Mouse (Mus musculus): ENCODE data around the gene Pdrg1. TPM values are rescaled to one million over a fixed set of nuclear protein-coding genes. Genes with fewer than 3 reads are reported as not detected.

The Pdrg1 gene
- polyA plus RNA-seq, 1 experiment from 2014 or later, result 121 TPM

DNA sequence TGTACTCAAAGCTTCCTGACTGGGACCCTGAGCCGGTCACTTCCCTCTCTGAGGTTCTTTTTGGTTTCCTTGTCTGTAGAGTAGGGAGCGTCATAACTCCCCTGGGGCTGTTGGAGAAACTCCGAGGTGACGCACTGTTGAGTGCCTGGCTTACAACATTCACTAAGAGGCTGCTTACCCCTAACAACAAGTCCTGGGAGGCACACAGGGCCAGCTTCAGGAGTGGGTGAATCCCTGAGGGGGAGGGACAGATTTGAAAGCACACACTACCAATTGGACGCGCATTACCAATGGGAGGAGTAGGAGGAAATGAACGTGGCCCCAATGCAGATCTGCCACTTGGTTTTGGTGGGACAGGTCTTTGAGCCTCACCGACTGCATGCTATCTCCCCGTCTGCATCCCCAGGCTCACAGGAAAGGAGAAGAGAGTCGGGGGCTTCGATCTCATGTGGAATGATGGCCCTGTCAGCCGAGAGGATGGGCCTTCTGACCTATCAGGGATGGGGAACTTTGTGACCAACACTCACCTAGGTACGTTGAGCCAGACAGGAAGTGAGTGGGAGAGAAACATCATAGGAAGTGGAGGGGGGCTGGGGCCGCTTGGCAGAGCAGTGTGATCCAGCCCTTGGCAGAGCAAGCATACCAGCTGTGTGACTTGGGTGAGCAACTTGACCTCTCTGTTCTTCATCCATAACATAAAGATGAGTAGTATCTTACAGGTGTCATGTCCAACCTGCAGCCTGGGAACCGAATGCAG lies 12.6 kb downstream of the Pdrg1 start:
- no peak for ATAC-seq (ENCODE audit: insufficient number of reproducible peaks, insufficient read depth, low FRiP score, low TSS enrichment)
- no peaks in the 10 kb centered on the region for H3K9me3 ChIP-seq
- WGBS, result 76% methylated on average over 15 of the region's 15 CpGs
- H3K4me1 ChIP-seq, result no peaks in the 10 kb centered on the region
- H3K4me2 ChIP-seq (replicated peaks), result no peak overlapping the region
- no peak overlapping the region for H3K9ac ChIP-seq
- no peaks in the 10 kb centered on the region for H3K27me3 ChIP-seq
- no peak overlapping the region for H3K4me3 ChIP-seq
- H3K36me3 ChIP-seq, result peaks cover 12% of the 10 kb centered on the region
- no peak overlapping the region for H3K27ac ChIP-seq

DNA sequence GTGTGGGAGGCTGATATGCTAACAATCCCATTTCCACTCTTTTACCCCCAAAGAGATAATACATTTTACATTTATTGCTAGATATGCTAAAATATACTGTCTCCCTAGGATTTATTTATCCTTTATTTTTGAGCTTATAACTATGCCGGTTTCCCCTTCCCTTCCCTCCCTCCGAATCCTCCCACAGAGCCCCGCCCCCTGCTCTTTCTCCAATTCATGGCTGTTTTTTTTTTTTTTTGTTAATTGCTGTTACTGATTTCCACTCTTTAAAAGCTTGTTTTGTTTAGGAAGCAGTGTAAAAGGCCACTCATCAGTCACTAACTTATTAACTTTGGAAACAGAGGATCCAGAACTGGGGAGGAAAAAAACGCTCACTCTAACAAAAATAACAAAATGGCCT lies 18.2 kb downstream of the Pdrg1 start:
- WGBS, result 72% methylated on average over 4 of the region's 4 CpGs
- H3K36me3 ChIP-seq, result no peaks in the 10 kb centered on the region

DNA sequence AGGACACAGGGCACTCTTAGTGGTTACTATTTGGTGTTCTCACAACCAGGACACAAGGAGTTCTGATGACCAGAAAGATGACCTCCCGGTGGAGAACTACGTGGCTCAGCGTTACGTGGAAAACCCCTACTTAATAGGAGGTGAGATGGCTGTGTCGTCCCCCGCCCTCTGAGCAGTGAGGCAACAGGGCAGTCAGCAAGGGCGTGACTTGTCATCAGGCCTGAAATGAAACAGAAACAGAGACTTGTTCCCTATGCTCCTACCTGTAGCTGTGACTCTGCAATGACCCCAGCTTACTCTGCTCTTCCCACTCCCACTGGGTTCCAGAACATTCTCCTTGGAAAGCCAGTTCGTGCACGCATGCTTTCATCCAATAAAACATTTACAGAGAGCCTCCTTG lies 23.7 kb downstream of the Pdrg1 start:
- Histone ChIP-seq H3K36me3 (no peaks in the 10 kb centered on the region), H3K4me3 (no peak overlapping the region), H3K9me3 (no peaks in the 10 kb centered on the region), H3K9ac (no peak overlapping the region), H3K27me3 (no peaks in the 10 kb centered on the region), H3K4me1 (no peaks in the 10 kb centered on the region), H3K4me2 (replicated peaks) (no peak overlapping the region), H3K27ac (no peak overlapping the region)
- ATAC-seq (ENCODE audit: insufficient number of reproducible peaks, insufficient read depth, low FRiP score, low TSS enrichment), result no peak
- WGBS, result 91% methylated on average over 9 of the region's 9 CpGs

More for the DNA sequence above, 18.2 kb downstream of the Pdrg1 start:
- ATAC-seq (ENCODE audit: insufficient number of reproducible peaks, insufficient read depth, low FRiP score, low TSS enrichment), result no peak
- Histone ChIP-seq H3K4me2 (replicated peaks) (no peak overlapping the region), H3K27ac (no peak overlapping the region), H3K4me1 (no peaks in the 10 kb centered on the region), H3K4me3 (no peak overlapping the region), H3K9me3 (no peaks in the 10 kb centered on the region), H3K9ac (no peak overlapping the region), H3K27me3 (no peaks in the 10 kb centered on the region)

DNA sequence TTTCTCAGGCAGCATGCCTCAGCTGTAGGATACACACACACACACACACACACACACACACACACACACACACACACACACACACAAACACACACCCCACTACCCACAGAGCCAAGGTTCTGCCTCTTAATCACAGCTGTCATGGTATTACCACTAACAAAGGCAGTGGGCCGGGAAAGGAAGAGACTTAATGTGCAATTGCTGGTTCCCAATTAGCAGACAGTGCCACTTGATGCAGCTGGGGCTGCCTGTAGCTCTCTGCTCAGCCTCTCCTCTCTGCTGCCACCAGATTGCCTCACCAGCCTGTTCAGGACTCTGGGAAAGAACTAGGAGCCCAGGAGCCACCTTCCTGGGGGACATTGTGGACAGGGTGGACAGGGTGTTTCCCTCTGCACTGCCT lies 29.6 kb downstream of the Pdrg1 start:
- no peaks in the 10 kb centered on the region for H3K9me3 ChIP-seq
- H3K36me3 ChIP-seq, result no peaks in the 10 kb centered on the region
- ATAC-seq (ENCODE audit: insufficient number of reproducible peaks, insufficient read depth, low FRiP score, low TSS enrichment), result no peak; the same call in 1 of the 2 replicates
- H3K4me1 ChIP-seq, result no peaks in the 10 kb centered on the region
- no peak overlapping the region for H3K27ac ChIP-seq
- no peak overlapping the region for H3K4me3 ChIP-seq
- 64% methylated on average over 1 of the region's 1 CpGs for WGBS
- no peaks in the 10 kb centered on the region for H3K27me3 ChIP-seq
- H3K9ac ChIP-seq, result no peak overlapping the region
- no peak overlapping the region for H3K4me2 ChIP-seq (replicated peaks)

DNA sequence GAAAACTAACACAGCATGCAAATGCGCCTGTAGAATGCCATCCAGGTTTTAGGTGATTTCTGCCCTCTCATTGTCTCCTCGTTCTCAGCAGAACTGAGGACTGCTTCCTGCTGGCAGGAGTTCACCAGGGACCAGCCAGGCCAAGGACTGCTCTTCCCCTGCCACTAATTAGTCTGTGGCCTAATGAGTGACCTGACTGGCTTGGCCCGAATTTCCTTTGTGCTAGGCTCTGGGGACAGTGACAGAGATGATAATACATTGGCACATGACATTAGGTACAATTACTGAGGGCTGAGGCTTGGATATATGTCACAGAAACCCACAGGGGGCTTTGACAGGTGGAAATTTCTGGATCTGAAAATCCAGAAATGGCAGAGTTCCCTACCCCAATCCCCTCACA lies 38.2 kb downstream of the Pdrg1 start:
- no peaks in the 10 kb centered on the region for H3K9me3 ChIP-seq
- no peak for ATAC-seq (ENCODE audit: insufficient number of reproducible peaks, insufficient read depth, low FRiP score, low TSS enrichment)
- no peak overlapping the region for H3K4me3 ChIP-seq
- H3K36me3 ChIP-seq, result no peaks in the 10 kb centered on the region
- no peaks in the 10 kb centered on the region for H3K4me1 ChIP-seq
- H3K27me3 ChIP-seq, result no peaks in the 10 kb centered on the region
- no peak overlapping the region for H3K4me2 ChIP-seq (replicated peaks)
- H3K9ac ChIP-seq, result no peak overlapping the region
- H3K27ac ChIP-seq, result no peak overlapping the region
- WGBS, result 55% methylated on average over 3 of the region's 3 CpGs

DNA sequence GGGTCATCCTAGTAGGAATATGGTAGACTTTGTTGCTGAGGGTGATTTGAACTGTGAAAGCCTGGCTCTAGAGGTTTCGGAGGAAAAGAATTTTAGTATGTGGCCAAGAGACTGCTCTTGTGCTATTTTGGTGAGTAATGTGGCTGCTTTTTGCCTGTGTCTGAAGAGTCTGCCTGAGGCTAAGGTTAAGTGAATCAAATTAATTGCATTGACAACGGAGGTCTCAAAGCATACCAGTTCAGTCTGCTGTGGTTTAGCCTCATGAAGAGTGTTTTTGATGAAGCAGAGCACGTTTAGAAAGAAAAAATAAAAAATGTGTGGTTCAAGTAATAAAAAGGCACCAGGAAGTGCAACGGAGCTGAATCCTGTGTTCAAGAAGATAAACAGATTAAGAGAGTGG lies 49.7 kb downstream of the Pdrg1 start:
- 53% methylated on average over 4 of the region's 4 CpGs for WGBS
- Histone ChIP-seq H3K36me3 (no peaks in the 10 kb centered on the region), H3K9ac (no peak overlapping the region), H3K4me1 (no peaks in the 10 kb centered on the region; the same call in 1 of the 2 replicates), H3K4me2 (replicated peaks) (no peak overlapping the region), H3K4me3 (no peak overlapping the region), H3K27ac (no peak overlapping the region), H3K27me3 (no peaks in the 10 kb centered on the region), H3K9me3 (no peaks in the 10 kb centered on the region)
- no peak for ATAC-seq (ENCODE audit: insufficient number of reproducible peaks, insufficient read depth, low FRiP score, low TSS enrichment)

DNA sequence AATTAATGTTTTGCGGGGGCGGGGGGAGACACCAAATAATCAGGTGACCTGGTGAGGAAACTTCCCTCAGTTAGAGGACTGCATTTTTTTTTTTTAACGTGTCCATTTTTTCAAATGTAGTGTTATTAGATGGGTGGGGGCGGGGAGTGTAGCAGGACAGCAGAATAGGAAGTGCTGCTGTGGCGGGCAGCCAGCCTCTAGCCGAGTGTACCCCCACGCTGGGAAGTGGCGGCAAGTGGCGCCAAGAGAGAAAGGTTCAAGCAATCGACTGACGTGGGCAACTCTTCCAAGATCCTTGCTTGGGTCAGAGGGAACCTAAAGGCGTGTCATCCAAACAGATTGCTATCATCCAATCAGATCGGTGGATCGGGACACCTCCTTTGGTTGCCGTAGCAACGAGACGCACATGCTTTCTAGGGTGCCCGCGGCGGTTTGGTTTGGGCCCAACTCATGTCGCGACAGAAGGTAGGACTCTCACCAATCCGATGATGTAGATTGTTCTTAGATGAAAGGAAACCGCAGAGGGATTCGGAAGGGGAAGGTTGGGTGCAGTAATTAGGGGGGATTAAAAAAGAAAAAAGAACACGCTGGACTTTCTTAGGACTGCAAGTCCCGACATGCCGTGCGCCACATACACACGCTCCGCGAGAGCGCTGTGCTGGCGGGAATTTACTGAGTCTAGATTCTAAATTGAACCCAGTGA lies 53.0 kb downstream of the Pdrg1 start, which contains the start of gene Ttll9:
Gene Ttll9, plus strand, starts transcription at position 395 of the 703 bp plus-strand sequence.
- peak; percentile 87 for ATAC-seq (ENCODE audit: insufficient number of reproducible peaks, insufficient read depth, low FRiP score, low TSS enrichment)
- WGBS, result 3% methylated on average over 34 of the region's 34 CpGs
- no peaks in the 10 kb centered on the region for H3K9me3 ChIP-seq
- peak within 1 kb of the TSS; percentile 62 for H3K4me2 ChIP-seq (replicated peaks)
- H3K9ac ChIP-seq, result peak within 1 kb of the TSS; percentile 54
- no peak within 1 kb of the TSS for H3K27ac ChIP-seq
- H3K4me3 ChIP-seq, result peak within 1 kb of the TSS; percentile 45
- H3K27me3 ChIP-seq, result 0 out of 2 replicates have a peak, but pooled peaks cover 1% of the 10 kb centered on the region
- no peaks in the 10 kb centered on the region; the same call in 1 of the 2 replicates for H3K4me1 ChIP-seq
- no peaks in the 10 kb centered on the region for H3K36me3 ChIP-seq

Other genes starting within 250 kb of the Pdrg1 start
- 104 and 105 TPM in 2 replicates for gene Bcl2l1, start 183.7 kb downstream of the Pdrg1 start, polyA plus RNA-seq (2016; fragmentation: Nextera tagmentation; extraction: Ambion mirVana)
- gene Tpx2, start 167.5 kb downstream of the Pdrg1 start, polyA plus RNA-seq (2016; fragmentation: Nextera tagmentation; extraction: Ambion mirVana), result 92.4 and 106 TPM in 2 replicates
- 0.06 TPM in 1 of 2 replicates, not detected in the other for gene Mylk2, start 104.1 kb downstream of the Pdrg1 start, polyA plus RNA-seq (2016; fragmentation: Nextera tagmentation; extraction: Ambion mirVana)
- gene Foxs1, start 82.2 kb downstream of the Pdrg1 start, polyA plus RNA-seq (2016; fragmentation: Nextera tagmentation; extraction: Ambion mirVana), result 0.80 and 0.84 TPM in 2 replicates
- 0.90 and 1.4 TPM in 2 replicates for gene Dusp15, start 63.7 kb downstream of the Pdrg1 start, polyA plus RNA-seq (2016; fragmentation: Nextera tagmentation; extraction: Ambion mirVana)
- 0.50 and 0.97 TPM in 2 replicates for gene Ttll9, start 52.9 kb downstream of the Pdrg1 start, polyA plus RNA-seq (2016; fragmentation: Nextera tagmentation; extraction: Ambion mirVana)
- gene Xkr7, start 16.4 kb upstream of the Pdrg1 start, polyA plus RNA-seq (2016; fragmentation: Nextera tagmentation; extraction: Ambion mirVana), result 0.33 and 0.61 TPM in 2 replicates
- gene Ccm2l, start 50.5 kb upstream of the Pdrg1 start, polyA plus RNA-seq (2016; fragmentation: Nextera tagmentation; extraction: Ambion mirVana), result 2.6 and 4.3 TPM in 2 replicates
- 4.0 and 4.2 TPM in 2 replicates for gene Hck, start 93.0 kb upstream of the Pdrg1 start, polyA plus RNA-seq (2016; fragmentation: Nextera tagmentation; extraction: Ambion mirVana)
- 82.9 and 88.1 TPM in 2 replicates for gene Tm9sf4, start 145.9 kb upstream of the Pdrg1 start, polyA plus RNA-seq (2016; fragmentation: Nextera tagmentation; extraction: Ambion mirVana)
- gene Tspyl3, start 210.0 kb upstream of the Pdrg1 start, polyA plus RNA-seq (2016; fragmentation: Nextera tagmentation; extraction: Ambion mirVana), result 15.2 and 16.9 TPM in 2 replicates
- 14.4 and 16.7 TPM in 2 replicates for gene Plagl2, start 226.0 kb upstream of the Pdrg1 start, polyA plus RNA-seq (2016; fragmentation: Nextera tagmentation; extraction: Ambion mirVana)
- 6.8 and 7.6 TPM in 2 replicates for gene Pofut1, start 226.1 kb upstream of the Pdrg1 start, polyA plus RNA-seq (2016; fragmentation: Nextera tagmentation; extraction: Ambion mirVana)

Data from embryonic facial prominence, embryonic 12.5 days (tissue).